Mouse (Mus musculus) embryonic facial prominence, embryonic 13.5 days (tissue): ENCODE data around the gene Mrpl2. TPM values are rescaled to one million over a fixed set of nuclear protein-coding genes. Genes with fewer than 3 reads are reported as not detected.

Source experiments
- ATAC-seq: fragments of 200-750 bp; cut with Nextera tagmentation; 2 replicates; pipeline ENCODE4 v1.8.0; 2017; ENCODE audit warnings: low read depth; ENCODE audit not compliant: insufficient number of reproducible peaks, insufficient read depth, low FRiP score, low TSS enrichment
- H3K27ac ChIP-seq: fragments of 300-500 bp; sonication (generic); 2 replicates; pipeline ENCODE4 v1.5.1; 2015; ENCODE audit warnings: moderate library complexity, mild to moderate bottlenecking, inconsistent platforms
- H3K27me3 ChIP-seq: fragments of 300-500 bp; sonication (generic); 2 replicates; pipeline ENCODE4 v1.6.1; 2015; ENCODE audit warnings: mild to moderate bottlenecking, inconsistent platforms
- H3K36me3 ChIP-seq: fragments of 300-500 bp; sonication (generic); 2 replicates; pipeline ENCODE4 v1.6.1; 2015; ENCODE audit warnings: mild to moderate bottlenecking, inconsistent platforms
- H3K4me1 ChIP-seq: fragments of 300-500 bp; sonication (generic); 2 replicates; pipeline ENCODE4 v1.6.1; 2015; ENCODE audit warnings: inconsistent platforms
- H3K4me2 ChIP-seq: fragments of 300-500 bp; sonication (generic); 2 replicates; pipeline ENCODE4 v1.6.1; 2015; ENCODE audit warnings: moderate library complexity, mild to moderate bottlenecking, inconsistent platforms
- H3K4me3 ChIP-seq: fragments of 300-500 bp; sonication (generic); 2 replicates; pipeline ENCODE4 v1.5.1; 2015; ENCODE audit warnings: mild to moderate bottlenecking, inconsistent platforms
- H3K9ac ChIP-seq: fragments of 300-500 bp; sonication (generic); 2 replicates; pipeline ENCODE4 v1.6.1; 2015; ENCODE audit warnings: mild to moderate bottlenecking, inconsistent platforms
- H3K9me3 ChIP-seq: fragments of 300-500 bp; sonication (generic); 2 replicates; pipeline ENCODE4 v1.6.1; 2016; ENCODE audit warnings: inconsistent platforms
- whole genome bisulfite sequencing: fragments of 180-500 bp; shearing (Covaris S2); methylation state at CpG from one replicate; pipeline ENCODE4 v1.1.7; 2015; ENCODE audit warnings: mixed read lengths; 5-methylcytosine and 5-hydroxymethylcytosine counted together
- polyA plus RNA-seq: library from polyadenylated mRNA; unstranded; fragments of >200 nt; fragmentation: Nextera tagmentation; extraction: Ambion mirVana; gene quantifications from 2 replicates; pipeline ENCODE4 v1.2.1, GENCODE M21; 2015

The Mrpl2 gene
- polyA plus RNA-seq, 1 experiment from 2014 or later = 95.4 TPM

GRCm38 (mm10) chr17:46612820-46613219 lies 33.2 kb upstream of the Mrpl2 start:
- no peak for ATAC-seq
- Histone ChIP-seq H3K9ac (no peak overlapping the region), H3K36me3 (peaks cover 12% of the 10 kb centered on the region), H3K27me3 (no peaks in the 10 kb centered on the region), H3K9me3 (no peaks in the 10 kb centered on the region), H3K4me2 (peak overlapping the region; percentile 14), H3K27ac (peak overlapping the region; percentile 56), H3K4me1 (peaks cover 87% of the 10 kb centered on the region), H3K4me3 (no peak overlapping the region)
- WGBS = 29% methylated on average over 4 of the region's 4 CpGs

DNA sequence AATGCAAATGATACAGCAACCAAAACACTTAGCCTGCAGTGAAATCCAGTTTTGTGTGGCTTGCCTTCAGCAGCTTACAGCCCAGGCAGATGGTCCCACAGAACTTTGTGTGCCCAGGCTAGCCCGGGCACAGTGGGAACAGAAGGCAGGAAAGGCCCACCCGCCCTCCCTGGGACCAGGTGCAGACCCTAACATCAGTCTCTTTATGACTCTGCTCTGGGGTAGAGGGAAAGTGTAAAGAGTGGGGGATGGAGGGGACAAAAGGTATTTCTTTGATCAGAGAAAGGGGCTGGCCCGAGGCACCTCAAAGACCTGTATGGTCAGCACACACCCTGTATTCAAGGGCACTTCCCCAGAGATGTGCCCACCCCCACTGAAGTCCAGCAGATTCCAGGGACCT lies 32.8 kb upstream of the Mrpl2 start:
- WGBS = 48% methylated on average over 3 of the region's 3 CpGs
- Histone ChIP-seq H3K4me1 (peaks cover 87% of the 10 kb centered on the region), H3K9me3 (no peaks in the 10 kb centered on the region), H3K4me2 (0 out of 2 replicates have a peak overlapping the region, but pooled peaks have one; percentile 19), H3K27me3 (no peaks in the 10 kb centered on the region), H3K27ac (peak overlapping the region; percentile 56), H3K9ac (no peak overlapping the region), H3K4me3 (no peak overlapping the region), H3K36me3 (peaks cover 12% of the 10 kb centered on the region)
- no peak for ATAC-seq

GRCm38 (mm10) chr17:46617799-46618198 lies 28.2 kb upstream of the Mrpl2 start:
- Histone ChIP-seq H3K9me3 (no peaks in the 10 kb centered on the region), H3K27ac (peak overlapping the region; percentile 99), H3K4me3 (peak overlapping the region; percentile 27), H3K4me2 (peak overlapping the region; percentile 55), H3K36me3 (no peaks in the 10 kb centered on the region), H3K9ac (peak overlapping the region; percentile 66), H3K27me3 (no peaks in the 10 kb centered on the region), H3K4me1 (peaks cover 96% of the 10 kb centered on the region)
- no peak for ATAC-seq
- WGBS = 36% methylated on average over 12 of the region's 12 CpGs

DNA sequence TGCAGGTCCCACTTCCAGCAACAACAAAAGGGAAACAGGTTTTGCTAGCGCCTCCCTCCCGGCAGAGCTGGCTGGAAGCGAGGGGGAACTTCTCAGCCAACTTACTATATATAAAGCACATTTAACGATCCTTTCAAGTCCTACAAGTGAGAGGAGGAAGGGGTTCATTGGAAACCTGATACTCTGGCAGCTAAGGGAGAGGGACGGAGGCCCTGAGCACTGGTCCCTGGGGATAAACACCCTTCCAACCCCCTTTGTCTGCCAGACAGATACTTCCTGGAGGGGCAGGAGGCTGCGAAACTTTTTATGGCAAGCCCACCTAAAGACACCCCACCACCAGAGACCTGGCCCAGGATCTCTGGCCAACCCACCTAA lies 27.6 kb upstream of the Mrpl2 start:
- under 1% methylated on average over 6 of the region's 6 CpGs for WGBS
- H3K9ac ChIP-seq = peak overlapping the region; percentile 66
- no peaks in the 10 kb centered on the region for H3K36me3 ChIP-seq
- peak overlapping the region; percentile 55 for H3K4me2 ChIP-seq
- no peaks in the 10 kb centered on the region for H3K27me3 ChIP-seq
- H3K9me3 ChIP-seq = no peaks in the 10 kb centered on the region
- H3K4me1 ChIP-seq = peaks cover 96% of the 10 kb centered on the region
- H3K27ac ChIP-seq = peak overlapping the region; percentile 99
- peak overlapping the region; percentile 27 for H3K4me3 ChIP-seq
- ATAC-seq = 0 out of 2 replicates have a peak, but pooled peaks have one; percentile 33

GRCm38 (mm10) chr17:46618769-46619682 lies 27.0 kb upstream of the Mrpl2 start:
- Histone ChIP-seq H3K4me2 (peak overlapping the region; percentile 55), H3K4me3 (peak overlapping the region; percentile 27), H3K27ac (peak overlapping the region; percentile 99), H3K4me1 (peaks cover 96% of the 10 kb centered on the region), H3K36me3 (no peaks in the 10 kb centered on the region), H3K9me3 (no peaks in the 10 kb centered on the region), H3K9ac (peak overlapping the region; percentile 66), H3K27me3 (no peaks in the 10 kb centered on the region)
- 4% methylated on average over 27 of the region's 27 CpGs for WGBS
- ATAC-seq = 0 out of 2 replicates have a peak, but pooled peaks have one; percentile 43

DNA sequence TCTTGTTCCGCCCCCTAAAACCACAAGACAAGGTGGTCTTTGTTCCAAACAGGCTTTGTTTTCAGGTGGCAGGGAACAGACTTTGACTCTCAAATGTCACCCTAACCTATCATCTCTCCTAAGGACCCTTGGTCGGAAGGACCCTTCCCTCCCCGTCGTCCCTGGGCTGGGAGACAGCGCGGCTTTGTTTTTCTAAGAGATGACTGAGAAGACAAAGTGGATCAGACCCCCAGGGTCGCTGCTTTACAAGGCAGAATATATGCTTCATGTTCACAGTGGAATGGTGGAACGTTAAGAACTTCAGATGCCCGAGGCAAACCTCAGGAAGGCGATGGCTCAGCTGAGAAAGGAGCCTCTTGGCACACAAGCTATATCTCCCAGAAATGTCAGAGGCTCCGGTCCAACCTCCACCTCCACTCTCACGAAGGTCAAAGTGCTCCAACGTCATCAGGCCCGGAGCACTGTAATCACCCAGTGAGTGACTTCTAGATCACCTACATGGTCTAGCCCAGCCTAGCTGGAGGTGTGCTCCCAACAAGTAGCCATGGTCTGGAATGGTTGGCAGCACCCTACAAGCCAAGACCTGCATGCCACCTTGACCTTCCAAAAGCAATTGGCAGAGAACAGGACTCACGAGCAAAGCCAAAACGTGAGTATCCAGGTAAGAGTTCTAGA lies 26.2 kb upstream of the Mrpl2 start:
- H3K9ac ChIP-seq = peak overlapping the region; percentile 66
- H3K36me3 ChIP-seq = no peaks in the 10 kb centered on the region
- H3K4me2 ChIP-seq = peak overlapping the region; percentile 55
- WGBS = 15% methylated on average over 16 of the region's 16 CpGs
- peak overlapping the region; percentile 99 for H3K27ac ChIP-seq
- H3K9me3 ChIP-seq = no peaks in the 10 kb centered on the region
- ATAC-seq = no peak
- H3K4me1 ChIP-seq = peaks cover 96% of the 10 kb centered on the region
- no peaks in the 10 kb centered on the region for H3K27me3 ChIP-seq
- H3K4me3 ChIP-seq = peak overlapping the region; percentile 27

- no peaks in the 10 kb centered on the region for H3K36me3 ChIP-seq
- H3K4me1 ChIP-seq = peaks cover 97% of the 10 kb centered on the region
- ATAC-seq = no peak
- H3K9me3 ChIP-seq = no peaks in the 10 kb centered on the region
- H3K4me2 ChIP-seq = peak overlapping the region; percentile 55
- whole genome bisulfite sequencing = 48% methylated on average over 15 of the region's 15 CpGs
- no peak overlapping the region for H3K4me3 ChIP-seq
- peak overlapping the region; percentile 46; the same call in 1 of the 2 replicates for H3K9ac ChIP-seq
- peak overlapping the region; percentile 99 for H3K27ac ChIP-seq
- no peaks in the 10 kb centered on the region for H3K27me3 ChIP-seq
Measured at GRCm38 (mm10) chr17:46621324-46621723, 24.7 kb upstream of the Mrpl2 start.

DNA sequence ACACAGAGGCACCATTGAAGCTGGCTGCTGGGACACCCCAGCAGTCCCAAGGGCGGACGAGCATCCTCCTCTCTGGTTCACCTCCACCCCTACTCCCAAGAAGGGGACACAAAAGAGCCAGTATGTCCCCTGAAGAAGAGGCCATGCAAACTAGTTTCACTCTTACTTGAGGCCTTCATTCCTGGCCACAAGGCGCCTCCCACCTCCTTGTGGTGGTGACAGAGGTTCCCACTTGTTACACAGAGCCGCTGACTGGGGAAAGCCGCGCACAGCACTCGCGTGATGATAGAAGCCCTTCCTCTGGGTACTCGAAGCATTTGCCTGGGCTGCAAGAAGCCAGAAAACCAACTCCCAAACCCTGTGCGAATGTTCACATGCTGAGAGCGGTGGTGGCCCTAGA lies 23.8 kb upstream of the Mrpl2 start:
- H3K36me3 ChIP-seq = no peaks in the 10 kb centered on the region
- no peak overlapping the region for H3K4me3 ChIP-seq
- no peaks in the 10 kb centered on the region for H3K9me3 ChIP-seq
- WGBS = 69% methylated on average over 11 of the region's 11 CpGs
- peaks cover 99% of the 10 kb centered on the region for H3K4me1 ChIP-seq
- ATAC-seq = no peak
- peak overlapping the region; percentile 99 for H3K27ac ChIP-seq
- peak overlapping the region; percentile 55 for H3K4me2 ChIP-seq
- H3K27me3 ChIP-seq = no peaks in the 10 kb centered on the region
- H3K9ac ChIP-seq = 0 out of 2 replicates have a peak overlapping the region, but pooled peaks have one; percentile 37

DNA sequence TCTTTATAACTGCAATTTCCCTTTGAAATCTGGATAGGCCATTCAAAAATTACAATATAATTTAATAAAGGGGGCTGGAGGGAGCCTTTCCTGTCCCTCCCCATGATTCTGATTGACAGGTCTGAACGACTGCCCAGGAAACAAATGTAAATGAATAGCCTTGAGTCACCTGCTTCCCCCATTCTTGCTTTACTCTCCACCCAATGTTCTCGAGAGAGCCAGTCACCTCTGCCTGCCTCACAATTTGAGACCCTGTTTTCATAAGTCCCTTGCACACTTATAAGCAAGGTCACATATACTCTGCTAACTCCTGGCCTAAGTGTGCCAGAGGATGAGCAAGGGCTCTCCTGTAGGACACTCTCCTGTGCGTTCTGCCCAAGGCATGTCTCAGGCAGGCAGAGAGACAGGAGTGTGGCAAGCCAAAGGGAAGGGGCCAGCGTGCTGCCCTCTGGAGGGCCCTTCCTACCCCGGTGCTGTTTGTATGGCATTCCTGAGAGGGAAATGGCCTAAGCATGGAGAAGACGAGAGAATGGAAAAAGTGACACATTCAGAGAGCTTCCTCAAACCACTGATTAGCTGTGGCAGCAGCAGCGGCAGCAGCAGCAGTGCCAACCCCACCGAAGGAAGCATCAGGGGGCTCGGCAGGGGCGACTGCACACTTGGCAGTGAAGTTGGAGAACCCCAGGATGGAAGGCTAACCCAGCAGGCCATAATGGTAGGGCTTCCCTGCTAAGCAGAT lies 22.0 kb upstream of the Mrpl2 start:
- WGBS = 15% methylated on average over 10 of the region's 10 CpGs
- peak overlapping the region; percentile 65 for H3K9ac ChIP-seq
- no peaks in the 10 kb centered on the region for H3K27me3 ChIP-seq
- peak overlapping the region; percentile 80 for H3K4me2 ChIP-seq
- ATAC-seq = no peak
- no peaks in the 10 kb centered on the region for H3K36me3 ChIP-seq
- H3K4me1 ChIP-seq = peaks cover 90% of the 10 kb centered on the region
- no peaks in the 10 kb centered on the region for H3K9me3 ChIP-seq
- H3K27ac ChIP-seq = peak overlapping the region; percentile 99
- peak overlapping the region; percentile 29 for H3K4me3 ChIP-seq

- Histone ChIP-seq H3K4me1 (peaks cover 85% of the 10 kb centered on the region), H3K9ac (peak overlapping the region; percentile 65), H3K4me2 (peak overlapping the region; percentile 80), H3K27ac (peak overlapping the region; percentile 99), H3K27me3 (no peaks in the 10 kb centered on the region), H3K9me3 (no peaks in the 10 kb centered on the region), H3K4me3 (peak overlapping the region; percentile 29), H3K36me3 (no peaks in the 10 kb centered on the region)
- no peak for ATAC-seq
- WGBS = 50% methylated on average over 12 of the region's 12 CpGs
Measured at GRCm38 (mm10) chr17:46624598-46624997, 21.4 kb upstream of the Mrpl2 start.

- no peak for ATAC-seq
- Histone ChIP-seq H3K4me1 (peaks cover 80% of the 10 kb centered on the region), H3K4me2 (peak overlapping the region; percentile 80), H3K9me3 (no peaks in the 10 kb centered on the region), H3K4me3 (peak overlapping the region; percentile 98), H3K27me3 (no peaks in the 10 kb centered on the region), H3K36me3 (peaks cover 11% of the 10 kb centered on the region), H3K27ac (peak overlapping the region; percentile 97), H3K9ac (peak overlapping the region; percentile 99)
- 43% methylated on average over 6 of the region's 6 CpGs for WGBS
Measured at GRCm38 (mm10) chr17:46627409-46627808, 18.6 kb upstream of the Mrpl2 start.
